Mouse (Mus musculus): ENCODE measurements around the gene Gm4894. TPM values are rescaled to one million over a fixed set of nuclear protein-coding genes. Genes with fewer than 3 reads are reported as not detected.

The Gm4894 gene
- polyA plus RNA-seq, 1 experiment from 2014 or later, result not detected

- Histone ChIP-seq H3K4me2 (ENCODE audit: low read depth, low read length, severe bottlenecking) (no peak overlapping the region), H3K27ac (ENCODE audit: low read depth, low read length) (no peak overlapping the region), H3K4me3 (ENCODE audit: low read depth, low read length) (no peak overlapping the region), H3K9ac (ENCODE audit: low read length) (no peak overlapping the region), H3K9me3 (ENCODE audit: control insufficient read depth, low read length) (no peaks in the 10 kb centered on the region), H3K4me1 (replicated peaks; ENCODE audit: control insufficient read depth, insufficient read depth, low read length) (no peaks in the 10 kb centered on the region; the same call in 1 of the 2 replicates), H3K27me3 (ENCODE audit: control insufficient read depth, insufficient read depth, low read length) (no peaks in the 10 kb centered on the region), H3K36me3 (ENCODE audit: control insufficient read depth, insufficient read depth, low read length) (no peaks in the 10 kb centered on the region)
- ATAC-seq (replicated peaks; ENCODE audit: low FRiP score), result no peak
- 75% methylated on average over 7 of the region's 7 CpGs for WGBS
- DNase-seq (ENCODE audit: low spot score), result no peak
Observed at GRCm38 (mm10) chr9:49268949-49269348, 18.6 kb downstream of the Gm4894 start.

GRCm38 (mm10) chr9:49273566-49273965, 23.2 kb downstream of the Gm4894 start:
- Histone ChIP-seq H3K4me3 (ENCODE audit: low read depth, low read length) (no peak overlapping the region), H3K27me3 (ENCODE audit: control insufficient read depth, insufficient read depth, low read length) (no peaks in the 10 kb centered on the region), H3K4me2 (ENCODE audit: low read depth, low read length, severe bottlenecking) (no peak overlapping the region), H3K27ac (ENCODE audit: low read depth, low read length) (no peak overlapping the region), H3K4me1 (replicated peaks; ENCODE audit: control insufficient read depth, insufficient read depth, low read length) (no peaks in the 10 kb centered on the region; the same call in 1 of the 2 replicates), H3K9me3 (ENCODE audit: control insufficient read depth, low read length) (no peaks in the 10 kb centered on the region), H3K36me3 (ENCODE audit: control insufficient read depth, insufficient read depth, low read length) (no peaks in the 10 kb centered on the region), H3K9ac (ENCODE audit: low read length) (no peak overlapping the region)
- ATAC-seq (replicated peaks; ENCODE audit: low FRiP score) (no peak), DNase-seq (ENCODE audit: low spot score) (no peak)
- WGBS, result 48% methylated on average over 7 of the region's 7 CpGs

GRCm38 (mm10) chr9:49275976-49276375, 25.6 kb downstream of the Gm4894 start:
- ATAC-seq (replicated peaks; ENCODE audit: low FRiP score) (no peak), DNase-seq (ENCODE audit: low spot score) (no peak)
- 75% methylated on average over 4 of the region's 4 CpGs for WGBS
- Histone ChIP-seq H3K27me3 (ENCODE audit: control insufficient read depth, insufficient read depth, low read length) (no peaks in the 10 kb centered on the region), H3K36me3 (ENCODE audit: control insufficient read depth, insufficient read depth, low read length) (no peaks in the 10 kb centered on the region), H3K4me3 (ENCODE audit: low read depth, low read length) (no peak overlapping the region), H3K9me3 (ENCODE audit: control insufficient read depth, low read length) (no peaks in the 10 kb centered on the region), H3K4me2 (ENCODE audit: low read depth, low read length, severe bottlenecking) (no peak overlapping the region), H3K9ac (ENCODE audit: low read length) (no peak overlapping the region), H3K27ac (ENCODE audit: low read depth, low read length) (no peak overlapping the region), H3K4me1 (replicated peaks; ENCODE audit: control insufficient read depth, insufficient read depth, low read length) (no peaks in the 10 kb centered on the region)

GRCm38 (mm10) chr9:49276542-49277334, 26.4 kb downstream of the Gm4894 start:
- 90% methylated on average over 11 of the region's 11 CpGs for WGBS
- H3K27me3 ChIP-seq (ENCODE audit: control insufficient read depth, insufficient read depth, low read length), result no peaks in the 10 kb centered on the region
- H3K36me3 ChIP-seq (ENCODE audit: control insufficient read depth, insufficient read depth, low read length), result no peaks in the 10 kb centered on the region
- no peak for DNase-seq (ENCODE audit: low spot score)
- no peak overlapping the region for H3K4me3 ChIP-seq (ENCODE audit: low read depth, low read length)
- ATAC-seq (replicated peaks; ENCODE audit: low FRiP score), result no peak
- H3K9me3 ChIP-seq (ENCODE audit: control insufficient read depth, low read length), result no peaks in the 10 kb centered on the region
- H3K9ac ChIP-seq (ENCODE audit: low read length), result no peak overlapping the region
- H3K4me1 ChIP-seq (replicated peaks; ENCODE audit: control insufficient read depth, insufficient read depth, low read length), result no peaks in the 10 kb centered on the region
- no peak overlapping the region for H3K4me2 ChIP-seq (ENCODE audit: low read depth, low read length, severe bottlenecking)
- H3K27ac ChIP-seq (ENCODE audit: low read depth, low read length), result no peak overlapping the region

- Histone ChIP-seq H3K9me3 (ENCODE audit: control insufficient read depth, low read length) (no peaks in the 10 kb centered on the region), H3K9ac (ENCODE audit: low read length) (no peak overlapping the region), H3K4me3 (ENCODE audit: low read depth, low read length) (no peak overlapping the region), H3K27ac (ENCODE audit: low read depth, low read length) (no peak overlapping the region), H3K4me2 (ENCODE audit: low read depth, low read length, severe bottlenecking) (no peak overlapping the region), H3K36me3 (ENCODE audit: control insufficient read depth, insufficient read depth, low read length) (no peaks in the 10 kb centered on the region), H3K27me3 (ENCODE audit: control insufficient read depth, insufficient read depth, low read length) (no peaks in the 10 kb centered on the region), H3K4me1 (replicated peaks; ENCODE audit: control insufficient read depth, insufficient read depth, low read length) (no peaks in the 10 kb centered on the region)
- WGBS, result 70% methylated on average over 1 of the region's 1 CpGs
- ATAC-seq (replicated peaks; ENCODE audit: low FRiP score) (no peak), DNase-seq (ENCODE audit: low spot score) (no peak)
Observed at GRCm38 (mm10) chr9:49295101-49295500, 44.8 kb downstream of the Gm4894 start.

- no peaks in the 10 kb centered on the region for H3K36me3 ChIP-seq (ENCODE audit: control insufficient read depth, insufficient read depth, low read length)
- H3K4me1 ChIP-seq (replicated peaks; ENCODE audit: control insufficient read depth, insufficient read depth, low read length), result no peaks in the 10 kb centered on the region
- ATAC-seq (replicated peaks; ENCODE audit: low FRiP score), result no peak
- no peak overlapping the region for H3K9ac ChIP-seq (ENCODE audit: low read length)
- H3K27me3 ChIP-seq (ENCODE audit: control insufficient read depth, insufficient read depth, low read length), result no peaks in the 10 kb centered on the region
- 82% methylated on average over 3 of the region's 3 CpGs for WGBS
- no peaks in the 10 kb centered on the region for H3K9me3 ChIP-seq (ENCODE audit: control insufficient read depth, low read length)
- no peak overlapping the region for H3K27ac ChIP-seq (ENCODE audit: low read depth, low read length)
- H3K4me3 ChIP-seq (ENCODE audit: low read depth, low read length), result no peak overlapping the region
- DNase-seq (ENCODE audit: low spot score), result no peak
- no peak overlapping the region for H3K4me2 ChIP-seq (ENCODE audit: low read depth, low read length, severe bottlenecking)
Observed at GRCm38 (mm10) chr9:49307576-49307975, 57.2 kb downstream of the Gm4894 start.

GRCm38 (mm10) chr9:49310821-49311220, 60.5 kb downstream of the Gm4894 start:
- no peak for ATAC-seq (replicated peaks; ENCODE audit: low FRiP score)
- Histone ChIP-seq H3K4me2 (ENCODE audit: low read depth, low read length, severe bottlenecking) (no peak overlapping the region), H3K27ac (ENCODE audit: low read depth, low read length) (no peak overlapping the region), H3K9ac (ENCODE audit: low read length) (no peak overlapping the region), H3K9me3 (ENCODE audit: control insufficient read depth, low read length) (no peaks in the 10 kb centered on the region), H3K36me3 (ENCODE audit: control insufficient read depth, insufficient read depth, low read length) (no peaks in the 10 kb centered on the region), H3K4me3 (ENCODE audit: low read depth, low read length) (no peak overlapping the region), H3K27me3 (ENCODE audit: control insufficient read depth, insufficient read depth, low read length) (no peaks in the 10 kb centered on the region), H3K4me1 (replicated peaks; ENCODE audit: control insufficient read depth, insufficient read depth, low read length) (no peaks in the 10 kb centered on the region)
- DNase-seq (ENCODE audit: low spot score), result no peak
- 84% methylated on average over 4 of the region's 4 CpGs for WGBS

GRCm38 (mm10) chr9:49318638-49319037, 68.3 kb downstream of the Gm4894 start:
- no peak overlapping the region for H3K9ac ChIP-seq (ENCODE audit: low read length)
- no peaks in the 10 kb centered on the region for H3K9me3 ChIP-seq (ENCODE audit: control insufficient read depth, low read length)
- no peaks in the 10 kb centered on the region for H3K4me1 ChIP-seq (replicated peaks; ENCODE audit: control insufficient read depth, insufficient read depth, low read length)
- no peak overlapping the region for H3K4me3 ChIP-seq (ENCODE audit: low read depth, low read length)
- no peaks in the 10 kb centered on the region for H3K36me3 ChIP-seq (ENCODE audit: control insufficient read depth, insufficient read depth, low read length)
- DNase-seq (ENCODE audit: low spot score) (no peak), ATAC-seq (replicated peaks; ENCODE audit: low FRiP score) (no peak)
- H3K4me2 ChIP-seq (ENCODE audit: low read depth, low read length, severe bottlenecking), result no peak overlapping the region
- H3K27ac ChIP-seq (ENCODE audit: low read depth, low read length), result no peak overlapping the region
- H3K27me3 ChIP-seq (ENCODE audit: control insufficient read depth, insufficient read depth, low read length), result no peaks in the 10 kb centered on the region
